Mouse (Mus musculus): ENCODE results near the gene Gm20661. TPM values are rescaled to one million over a fixed set of nuclear protein-coding genes. Genes with fewer than 3 reads are reported as not detected.

Gm20661 gene
- polyA plus RNA-seq, 1 experiment from 2014 or later = 0.65 TPM

DNA sequence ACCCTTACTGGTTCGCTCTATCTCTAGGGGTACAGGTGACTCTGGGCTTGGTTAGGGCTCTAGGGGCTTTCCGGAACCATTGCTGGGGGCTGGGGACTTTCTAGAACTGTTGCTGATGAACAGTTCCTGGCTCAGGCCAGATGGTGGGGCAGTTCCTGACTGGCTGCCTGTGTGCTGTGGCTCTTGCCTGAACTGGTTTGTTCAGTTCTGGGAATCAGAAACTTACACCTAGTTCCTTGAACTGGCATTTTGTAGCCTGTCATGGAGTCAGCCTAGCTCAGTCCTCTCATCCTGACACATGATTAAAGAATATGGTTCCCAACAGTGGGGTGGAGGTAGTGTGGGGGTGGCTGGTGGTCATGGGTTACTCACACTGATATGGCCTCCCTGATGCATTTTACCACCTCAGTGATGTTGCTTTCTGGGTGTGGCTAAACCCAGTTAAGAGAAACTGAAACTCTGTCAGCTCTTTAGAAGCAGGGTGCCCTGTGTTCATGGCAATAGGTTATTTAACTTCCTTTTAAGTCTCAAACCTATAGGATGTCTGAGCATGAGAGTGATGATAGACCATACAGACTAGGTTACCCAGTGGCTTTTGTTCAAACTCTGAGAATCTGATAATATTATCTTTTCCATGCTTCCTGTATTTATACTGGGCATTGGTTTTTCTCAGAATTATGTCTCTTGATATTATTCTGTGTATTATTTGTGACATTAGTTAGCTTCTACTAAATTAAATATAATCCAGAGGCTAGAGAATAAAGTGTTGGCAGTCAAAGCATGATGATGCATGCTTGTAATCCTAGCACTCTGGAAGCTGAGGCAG lies 52.7 kb downstream of the Gm20661 start:
- no peaks in the 10 kb centered on the region for H3K27me3 ChIP-seq (replicated peaks; ENCODE audit: control insufficient read depth, insufficient read depth, low read length)
- ATAC-seq = no peak
- 95% methylated on average over 2 of the region's 2 CpGs for WGBS
- no peak overlapping the region for H3K4me3 ChIP-seq (replicated peaks; ENCODE audit: low read length)
- H3K27ac ChIP-seq (ENCODE audit: low read length) = no peak overlapping the region
- H3K9me3 ChIP-seq (ENCODE audit: control insufficient read depth, low read length) = no peaks in the 10 kb centered on the region
- H3K36me3 ChIP-seq (ENCODE audit: control insufficient read depth, insufficient read depth) = peaks cover 9% of the 10 kb centered on the region; the same call in 1 of the 2 replicates
- no peak overlapping the region for H3K9ac ChIP-seq (replicated peaks; ENCODE audit: low read depth, low read length)
- H3K4me2 ChIP-seq (ENCODE audit: low read length) = no peak overlapping the region
- no peaks in the 10 kb centered on the region for H3K4me1 ChIP-seq (replicated peaks; ENCODE audit: control insufficient read depth, insufficient read depth, low read length)

Other genes with a start within 250 kb of the Gm20661 start
- gene Rbm5, start 212.1 kb upstream of the Gm20661 start, polyA plus RNA-seq (2015; fragmentation: Nextera tagmentation; extraction: Ambion mirVana) = 294 and 303 TPM in 2 replicates
- 115 and 140 TPM in 2 replicates for gene Rbm6, start 109.8 kb upstream of the Gm20661 start, polyA plus RNA-seq (2015; fragmentation: Nextera tagmentation; extraction: Ambion mirVana)
- 24.8 and 25.2 TPM in 2 replicates for gene Mon1a, start 94.9 kb upstream of the Gm20661 start, polyA plus RNA-seq (2015; fragmentation: Nextera tagmentation; extraction: Ambion mirVana)
- 0.91 and 1.3 TPM in 2 replicates for gene Mst1r, start 76.2 kb upstream of the Gm20661 start, polyA plus RNA-seq (2015; fragmentation: Nextera tagmentation; extraction: Ambion mirVana)
- not detected in 2 replicates for gene Actl11, start 54.6 kb upstream of the Gm20661 start, polyA plus RNA-seq (2015; fragmentation: Nextera tagmentation; extraction: Ambion mirVana)
- 117 and 140 TPM in 2 replicates for gene Camkv, start 47.4 kb upstream of the Gm20661 start, polyA plus RNA-seq (2015; fragmentation: Nextera tagmentation; extraction: Ambion mirVana)
- gene Traip, start 32.9 kb upstream of the Gm20661 start, polyA plus RNA-seq (2015; fragmentation: Nextera tagmentation; extraction: Ambion mirVana) = 14.2 and 17.1 TPM in 2 replicates
- gene Uba7, start 7.6 kb upstream of the Gm20661 start, polyA plus RNA-seq (2015; fragmentation: Nextera tagmentation; extraction: Ambion mirVana) = 3.2 and 3.7 TPM in 2 replicates
- gene Inka1, start 2.8 kb downstream of the Gm20661 start, polyA plus RNA-seq (2015; fragmentation: Nextera tagmentation; extraction: Ambion mirVana) = 12.8 and 14.2 TPM in 2 replicates
- 1.2 TPM in 2 replicates for gene Cdhr4, start 9.4 kb downstream of the Gm20661 start, polyA plus RNA-seq (2015; fragmentation: Nextera tagmentation; extraction: Ambion mirVana)
- gene Gm20662, start 13.3 kb downstream of the Gm20661 start, polyA plus RNA-seq (2015; fragmentation: Nextera tagmentation; extraction: Ambion mirVana) = 0.67 and 1.4 TPM in 2 replicates
- 110 and 116 TPM in 2 replicates for gene Ip6k1, start 19.4 kb downstream of the Gm20661 start, polyA plus RNA-seq (2015; fragmentation: Nextera tagmentation; extraction: Ambion mirVana)
- gene Gmppb, start 66.2 kb downstream of the Gm20661 start, polyA plus RNA-seq (2015; fragmentation: Nextera tagmentation; extraction: Ambion mirVana) = 19.6 and 21.2 TPM in 2 replicates
- gene Amigo3, start 70.1 kb downstream of the Gm20661 start, polyA plus RNA-seq (2015; fragmentation: Nextera tagmentation; extraction: Ambion mirVana) = 2.5 and 3.4 TPM in 2 replicates
- gene Mst1, start 97.4 kb downstream of the Gm20661 start, polyA plus RNA-seq (2015; fragmentation: Nextera tagmentation; extraction: Ambion mirVana) = not detected in 2 replicates
- 44.5 and 53.1 TPM in 2 replicates for gene Rnf123, start 100.3 kb downstream of the Gm20661 start, polyA plus RNA-seq (2015; fragmentation: Nextera tagmentation; extraction: Ambion mirVana)
- gene Apeh, start 111.5 kb downstream of the Gm20661 start, polyA plus RNA-seq (2015; fragmentation: Nextera tagmentation; extraction: Ambion mirVana) = 41.3 and 46.2 TPM in 2 replicates
- gene Bsn, start 207.3 kb downstream of the Gm20661 start, polyA plus RNA-seq (2015; fragmentation: Nextera tagmentation; extraction: Ambion mirVana) = 7.0 and 8.5 TPM in 2 replicates